Mouse (Mus musculus) c-Kit-negative CD71-positive TER-119-positive erythroid progenitor cells, embryonic 14.5 days (primary cell): Measurements from ENCODE around the gene Sema6d.

Source experiments
- DNase-seq: peaks from one replicate; pipeline ENCODE4 v3.0.0-alpha.2; 2013; ENCODE audit warnings: low read depth, low spot score

Sema6d gene

GRCm38 (mm10) chr2:124401727-124402380 lies 312.1 kb downstream of the Sema6d start:
- no peak for DNase-seq

GRCm38 (mm10) chr2:124403571-124403970 lies 313.8 kb downstream of the Sema6d start:
- DNase-seq: no peak

GRCm38 (mm10) chr2:124403981-124404380 lies 314.2 kb downstream of the Sema6d start:
- no peak for DNase-seq

GRCm38 (mm10) chr2:124404631-124405562 lies 315.1 kb downstream of the Sema6d start:
- no peak for DNase-seq

GRCm38 (mm10) chr2:124408956-124409355 lies 319.2 kb downstream of the Sema6d start:
- no peak for DNase-seq

GRCm38 (mm10) chr2:124416730-124417129 lies 327.0 kb downstream of the Sema6d start:
- DNase-seq: no peak

GRCm38 (mm10) chr2:124418319-124418718 lies 328.6 kb downstream of the Sema6d start:
- no peak for DNase-seq

- DNase-seq: no peak
These were observed 330.5 kb downstream of the Sema6d start for GRCm38 (mm10) chr2:124420170-124420825.

GRCm38 (mm10) chr2:124429744-124430143 lies 340.0 kb downstream of the Sema6d start:
- DNase-seq: no peak

GRCm38 (mm10) chr2:124430708-124431107 lies 340.9 kb downstream of the Sema6d start:
- DNase-seq: no peak

GRCm38 (mm10) chr2:124435382-124436002 lies 345.7 kb downstream of the Sema6d start:
- no peak for DNase-seq

GRCm38 (mm10) chr2:124436704-124437103 lies 346.9 kb downstream of the Sema6d start:
- DNase-seq: no peak

- no peak for DNase-seq
These were observed 354.4 kb downstream of the Sema6d start for GRCm38 (mm10) chr2:124444199-124444598.

- DNase-seq: no peak
These were observed 366.1 kb downstream of the Sema6d start for GRCm38 (mm10) chr2:124455881-124456280.

- no peak for DNase-seq
These were observed 367.2 kb downstream of the Sema6d start for GRCm38 (mm10) chr2:124456999-124457398.

GRCm38 (mm10) chr2:124458028-124458427 lies 368.3 kb downstream of the Sema6d start:
- no peak for DNase-seq

- DNase-seq: no peak
These were observed 371.2 kb downstream of the Sema6d start for GRCm38 (mm10) chr2:124460956-124461355.

GRCm38 (mm10) chr2:124461378-124461851 lies 371.6 kb downstream of the Sema6d start:
- no peak for DNase-seq

GRCm38 (mm10) chr2:124465004-124465946 lies 375.5 kb downstream of the Sema6d start:
- no peak for DNase-seq

- no peak for DNase-seq
These were observed 377.7 kb downstream of the Sema6d start for GRCm38 (mm10) chr2:124467429-124467828.
